Mouse (Mus musculus) layer of hippocampus, adult 18-20 months (tissue): ENCODE data around the gene Rac3. TPM values are rescaled to one million over a fixed set of nuclear protein-coding genes. Genes with fewer than 3 reads are reported as not detected.

Experiments used
- DNase-seq, 2 experiments: peaks; one replicate each; pipeline ENCODE4 v3.0.0; 2022; ENCODE audit warnings: low spot score in 2 of 2
- total RNA-seq, 2 experiments: library from RNA; stranded (reverse); gene quantifications; 2 replicates each; pipeline ENCODE4 v1.2.3; 2021

Rac3 gene
- total RNA-seq, 2 experiments from 2014 or later: 32.0 to 40.0 TPM

DNA sequence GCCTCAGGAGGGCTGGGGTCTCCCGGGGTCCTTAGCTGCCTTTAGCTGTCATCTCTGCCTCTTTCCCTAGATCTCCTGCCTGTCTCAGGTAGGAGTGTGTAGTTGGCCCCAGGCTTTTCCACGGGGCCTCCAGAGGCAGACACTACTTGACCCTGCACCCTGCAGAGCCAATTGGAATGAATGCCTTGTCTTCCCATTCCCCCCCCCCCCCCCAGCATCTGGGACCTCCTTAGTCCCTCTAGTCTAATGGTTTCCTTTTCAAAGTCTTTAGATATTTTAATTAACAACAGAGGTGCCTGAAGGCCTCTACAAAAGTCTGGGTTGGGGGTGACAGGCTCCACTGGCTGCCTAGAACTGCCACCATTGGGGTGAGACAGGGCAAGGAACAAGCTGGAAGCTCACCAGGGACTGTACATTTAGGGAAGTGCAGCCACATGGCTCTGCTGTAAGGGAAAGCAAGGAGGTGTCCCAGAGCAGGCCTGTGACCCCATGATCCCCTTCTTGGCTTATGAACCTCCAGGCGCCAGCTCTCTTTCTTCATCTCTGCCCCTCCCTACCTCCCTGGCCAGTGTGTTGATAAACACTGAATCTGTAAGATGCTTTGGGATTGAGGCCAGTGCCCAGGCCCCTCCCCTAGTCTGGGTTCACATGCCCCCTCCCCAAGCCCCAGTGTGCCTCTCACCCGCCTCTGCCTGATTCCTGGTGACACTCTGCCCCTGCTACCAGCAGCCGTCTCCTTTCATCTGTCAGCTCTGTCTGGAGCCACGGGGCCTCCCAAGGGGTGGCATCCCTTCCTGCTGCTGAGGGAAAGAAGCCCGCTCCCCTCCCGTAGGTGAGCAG is 16.6 kb upstream of the Rac3 start:
- DNase-seq: no peak

DNA sequence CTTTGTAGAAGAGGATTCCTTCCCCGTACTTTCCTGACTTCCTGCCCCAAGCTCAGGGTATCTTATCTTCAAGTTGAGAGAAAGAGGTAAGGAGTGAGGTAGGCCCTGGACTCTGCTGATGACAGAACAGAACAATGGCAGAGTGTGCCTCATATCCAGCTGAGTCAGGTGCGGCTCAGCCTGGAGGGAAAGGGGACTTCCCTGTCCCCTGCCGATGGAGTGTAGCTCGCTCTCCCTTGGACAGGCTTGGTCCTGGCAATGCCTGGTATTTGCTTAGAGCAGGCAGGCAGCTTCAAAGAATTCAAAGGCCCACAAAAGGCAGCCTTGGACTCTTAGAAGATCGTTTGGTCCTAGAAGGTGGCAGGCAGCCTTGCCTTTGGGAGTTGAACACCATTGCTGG is 15.2 kb upstream of the Rac3 start:
- DNase-seq: no peak

DNA sequence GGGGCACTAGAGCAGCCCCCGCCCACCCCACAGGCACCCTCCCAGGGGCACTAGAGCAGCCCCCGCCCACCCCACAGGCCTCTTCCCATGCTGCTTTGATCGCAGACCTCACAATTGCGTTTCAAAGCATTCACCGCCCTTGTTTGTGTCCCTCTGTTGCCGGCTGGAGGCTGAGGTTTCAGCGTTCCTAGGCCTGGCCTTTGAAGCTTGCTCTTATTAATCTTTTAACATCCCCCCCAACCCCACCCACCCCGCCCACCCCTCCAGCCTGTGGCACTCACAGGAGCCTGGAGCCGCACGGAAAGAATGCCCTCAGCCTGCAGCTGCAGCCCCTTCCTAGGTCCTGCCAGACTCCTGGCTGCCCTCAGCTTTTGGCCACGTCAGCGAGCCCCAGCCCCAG is 14.0 kb upstream of the Rac3 start:
- no peak for DNase-seq

DNA sequence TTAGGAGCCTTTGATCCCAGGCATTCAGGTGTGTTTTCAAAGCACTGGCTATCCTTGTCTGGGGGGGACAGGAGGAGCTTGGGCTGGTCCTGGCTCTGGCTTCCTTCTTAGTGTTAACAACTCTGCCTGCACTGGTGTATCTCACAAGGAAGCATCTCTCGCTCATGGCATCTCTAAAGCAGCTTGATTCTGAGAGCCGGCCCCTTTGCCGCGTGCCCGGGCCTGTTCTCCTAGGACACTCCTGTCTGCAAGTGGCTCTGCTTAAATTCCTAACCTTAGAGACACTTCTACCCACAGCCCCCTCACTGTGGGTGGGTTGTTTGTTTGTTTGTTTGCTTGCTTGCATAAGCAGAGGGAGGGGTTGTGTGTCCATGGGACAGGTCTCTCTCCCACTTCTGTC is 13.3 kb upstream of the Rac3 start:
- no peak for DNase-seq

DNA sequence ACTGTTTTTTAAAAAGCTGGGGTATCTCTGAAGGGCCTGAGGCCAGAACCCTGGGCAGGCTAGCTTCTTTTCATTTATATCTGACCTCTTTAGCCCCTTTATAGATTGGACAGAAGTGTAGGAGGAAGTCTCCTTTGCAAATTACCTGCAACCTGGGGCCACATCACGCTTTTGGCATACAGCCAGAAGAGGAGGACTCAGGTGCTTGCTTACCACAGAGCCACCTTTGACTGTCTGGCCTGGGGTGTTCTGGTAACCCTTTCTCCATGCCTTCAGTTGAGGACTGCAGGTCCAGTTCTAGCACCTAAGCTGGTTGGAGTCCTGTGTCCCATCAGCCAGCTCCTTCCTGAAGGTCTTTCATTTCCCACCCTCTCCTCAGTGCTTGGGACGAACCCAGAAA is 11.7 kb upstream of the Rac3 start:
- no peak for DNase-seq

DNA sequence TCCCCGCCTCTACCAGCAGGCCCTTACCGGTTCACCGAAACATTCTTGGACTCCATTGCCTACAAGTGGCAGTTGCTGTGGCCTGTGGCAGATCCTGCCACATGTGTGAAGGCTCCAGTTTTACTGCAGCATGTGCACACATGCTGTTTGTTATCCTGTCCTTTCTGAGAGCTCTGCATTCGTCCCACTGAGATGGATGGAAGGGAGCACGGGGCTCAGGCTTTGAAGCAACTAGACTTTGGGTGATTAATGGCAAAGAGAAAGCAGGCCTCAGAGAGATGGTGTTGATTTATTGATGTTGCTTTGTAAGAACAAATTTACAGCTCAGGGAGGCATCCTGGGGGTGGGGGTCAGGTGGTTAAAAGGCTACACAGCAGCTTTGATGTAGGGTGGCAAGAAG is 10.6 kb upstream of the Rac3 start:
- no peak for DNase-seq

DNA sequence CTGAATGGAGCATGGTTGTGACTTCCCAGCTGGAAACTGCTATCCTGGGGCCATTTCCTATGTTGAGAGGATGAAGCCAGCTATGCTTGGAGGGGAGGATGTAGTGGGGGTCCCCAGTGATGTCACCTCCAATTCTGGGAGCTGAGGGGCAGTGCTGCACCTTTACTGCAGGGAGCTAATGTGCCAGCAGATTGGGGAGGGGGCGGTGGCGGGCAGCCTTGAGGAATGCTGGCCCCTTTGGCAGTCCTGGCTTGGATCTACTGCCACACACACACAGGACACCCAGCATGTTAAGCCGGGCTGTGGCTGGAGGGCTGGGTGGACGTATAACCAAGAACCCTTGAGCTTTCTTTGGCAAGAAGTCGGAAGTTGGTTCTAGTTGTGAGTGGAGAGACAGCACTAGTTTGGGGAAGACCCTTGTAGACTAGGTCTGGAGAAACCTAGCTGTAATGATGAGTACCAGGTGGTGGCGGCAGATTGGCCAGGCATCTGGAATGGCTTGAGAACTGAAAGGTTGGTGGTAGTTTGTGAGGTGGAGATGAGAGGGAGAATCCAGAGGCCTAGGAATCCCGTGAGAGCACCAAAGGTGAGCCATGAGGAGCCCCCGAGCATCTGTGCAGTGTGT is 9.2 kb upstream of the Rac3 start:
- no peak for DNase-seq

DNA sequence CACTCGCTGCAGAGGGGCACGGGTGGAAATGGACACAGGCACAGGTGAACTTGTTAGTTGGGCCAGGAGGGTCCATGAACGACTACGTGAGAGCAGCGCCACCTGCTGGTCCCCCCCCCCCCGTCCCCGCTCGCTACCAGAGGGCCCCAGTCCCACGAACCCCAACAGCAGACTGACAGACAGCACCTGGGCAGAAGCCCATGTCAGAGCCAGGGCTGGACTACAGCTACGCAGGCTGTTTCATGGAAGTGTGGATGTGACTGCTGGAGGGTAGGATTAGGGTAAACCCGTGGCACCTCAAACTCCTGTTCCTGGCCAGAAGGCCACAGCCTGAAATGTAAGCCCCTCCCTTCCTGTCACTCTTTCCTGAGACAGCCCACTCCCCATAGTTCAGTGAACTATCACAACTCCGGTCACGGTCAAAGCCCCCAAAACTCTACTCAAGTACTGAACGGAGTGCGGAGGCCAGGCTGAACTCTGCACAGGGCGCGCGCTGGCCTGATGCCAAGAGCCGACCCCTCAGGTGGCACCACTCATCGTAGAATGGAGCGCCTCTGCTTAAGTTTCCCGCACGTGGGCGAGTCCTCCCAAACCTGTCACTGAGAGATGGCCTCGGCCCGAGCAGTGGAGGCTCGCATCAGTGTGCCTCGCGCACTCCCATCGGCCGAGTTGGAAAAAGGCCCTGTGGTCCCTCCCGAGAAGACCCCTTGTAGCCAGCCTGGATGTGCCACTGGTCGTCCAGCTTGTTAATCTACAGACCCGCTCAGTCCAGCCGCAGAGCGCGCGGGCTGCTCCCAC is 8.3 kb upstream of the Rac3 start:
- DNase-seq: peak in 1 of 2 experiments; percentile 34

DNA sequence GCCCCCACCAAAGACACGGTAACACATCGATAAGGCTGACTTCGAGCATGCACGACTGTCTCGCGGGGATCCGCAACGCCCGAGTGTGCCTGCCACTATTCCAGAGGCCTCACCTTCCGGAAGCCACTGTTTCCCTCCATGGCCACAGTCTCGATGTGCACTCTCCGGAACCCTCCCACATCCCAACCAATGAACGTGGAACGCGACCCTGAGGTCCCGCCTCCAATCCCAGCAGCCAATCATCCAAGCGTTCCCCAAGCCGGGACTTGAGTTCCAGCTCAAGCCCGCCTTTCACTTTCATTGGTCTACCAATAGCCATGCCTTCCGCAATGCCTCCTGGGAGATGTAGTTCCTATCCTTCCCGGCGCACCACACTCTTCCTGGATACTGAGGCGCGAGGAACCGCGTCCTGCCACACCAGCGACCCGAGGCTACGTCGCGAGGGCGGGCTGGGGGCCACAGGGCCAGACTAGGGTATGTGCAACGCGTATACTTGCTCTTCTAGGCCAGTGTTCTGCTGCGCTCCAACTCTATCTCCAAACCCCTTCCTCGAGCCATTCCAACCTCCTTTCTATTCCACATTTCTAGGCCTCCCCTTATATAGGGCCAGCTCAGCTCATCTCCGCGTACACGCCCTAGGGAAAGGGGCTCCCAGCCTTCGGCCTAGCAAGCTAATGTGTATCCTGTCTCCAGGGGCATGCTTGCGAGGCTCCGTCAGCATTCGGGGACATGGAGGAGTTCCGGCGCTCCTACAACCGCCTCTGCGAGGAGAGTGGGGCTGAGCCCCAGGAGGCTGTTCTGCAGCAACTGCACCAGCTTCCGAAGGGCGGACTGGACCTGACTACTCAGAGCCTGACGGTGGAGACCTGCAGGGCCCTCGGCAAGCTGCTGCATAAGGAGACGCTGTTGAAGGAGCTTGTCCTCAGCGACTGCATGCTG is 7.4 kb upstream of the Rac3 start, which contains the start of the genes Cenpx and Lrrc45:
Gene Cenpx, minus strand, starts transcription at position 159 of the 939 bp plus-strand sequence.
Gene Lrrc45, plus strand, starts transcription at position 346 of the 939 bp plus-strand sequence.
- DNase-seq: peak; percentile 98 to 99

DNA sequence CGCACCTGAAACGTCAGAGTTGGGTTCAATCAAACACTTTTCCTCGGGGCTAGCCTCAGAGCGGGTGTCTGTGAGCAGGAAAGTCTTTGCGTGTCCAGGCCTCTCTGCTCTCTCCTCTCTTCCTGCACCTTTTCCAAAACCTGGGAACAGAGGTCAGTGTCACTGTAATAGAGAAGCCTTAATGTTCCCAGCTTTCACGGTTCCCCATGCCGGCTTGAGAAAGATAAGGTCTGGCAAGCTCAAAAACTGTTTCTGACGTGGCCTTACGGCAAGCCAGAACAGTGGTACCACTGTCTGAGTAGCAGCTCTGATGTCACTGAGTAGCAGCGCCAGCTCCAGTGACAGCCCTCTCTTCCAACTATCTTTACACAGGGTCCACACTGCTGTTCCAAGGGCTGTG is 6.7 kb upstream of the Rac3 start:
- no peak for DNase-seq

DNA sequence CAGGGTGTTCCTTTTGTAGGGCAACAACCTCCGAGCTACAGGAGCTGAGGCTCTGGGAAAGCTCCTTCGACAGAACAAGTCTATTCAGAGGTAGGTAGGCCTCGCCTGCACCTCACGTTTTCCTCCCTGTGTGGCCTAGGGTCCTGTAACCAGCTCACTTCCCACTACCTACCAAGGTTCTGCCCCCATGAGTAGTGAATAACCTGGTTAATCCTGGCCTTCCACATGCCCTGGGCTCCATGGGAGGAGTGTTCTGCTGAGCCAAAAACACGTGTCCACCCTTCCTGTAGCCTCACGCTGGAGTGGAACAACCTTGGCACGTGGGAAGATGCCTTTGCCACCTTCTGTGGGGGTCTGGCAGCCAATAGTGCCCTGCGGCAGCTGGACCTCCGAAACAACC is 6.1 kb upstream of the Rac3 start:
- DNase-seq: no peak

DNA sequence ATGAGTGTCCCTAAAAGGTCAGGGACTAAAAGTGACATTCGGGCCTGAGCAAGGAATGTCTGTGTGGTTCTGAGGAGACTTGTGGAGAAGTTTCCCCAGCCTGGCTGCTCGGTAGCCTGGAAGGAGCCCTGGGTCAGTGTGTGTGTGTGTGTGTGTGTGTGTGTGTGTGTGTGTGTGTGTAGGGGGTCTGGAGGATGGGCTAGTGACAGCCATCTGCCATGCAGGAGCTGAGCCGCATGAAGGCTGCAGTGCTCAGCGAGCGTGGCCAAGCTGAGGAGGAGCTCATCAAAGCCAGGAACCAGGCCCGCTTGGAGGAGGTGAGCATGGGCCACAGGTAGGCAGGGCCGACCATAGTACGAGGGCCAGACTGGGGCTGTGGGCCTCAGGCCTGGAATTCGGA is 2.0 kb upstream of the Rac3 start:
- no peak for DNase-seq

DNA sequence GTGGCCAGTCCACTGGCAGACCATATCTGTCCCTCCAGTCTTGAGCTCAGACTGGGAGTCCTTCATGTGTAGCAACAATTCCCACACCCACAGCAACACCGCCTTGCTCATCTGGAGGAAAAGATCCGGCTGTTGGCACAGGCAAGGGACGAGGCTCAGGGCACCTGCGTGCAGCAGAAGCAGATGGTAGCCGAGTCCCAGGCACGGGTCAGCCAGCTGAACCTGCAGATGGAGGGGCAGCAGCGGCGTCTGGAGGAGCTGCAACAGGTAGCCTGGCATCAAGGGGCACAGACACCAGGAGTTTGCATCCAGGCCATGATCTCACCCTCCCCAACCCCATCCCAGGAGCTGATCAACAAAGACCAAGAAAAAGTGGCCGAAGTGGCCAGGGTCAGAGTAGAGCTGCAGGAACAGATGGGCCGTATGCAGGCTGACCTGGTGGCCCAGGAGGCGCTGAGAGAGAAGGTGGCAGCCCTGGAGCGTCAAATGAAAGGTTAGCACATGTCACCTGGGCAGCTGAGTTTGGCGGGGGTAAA is 1.4 kb upstream of the Rac3 start:
- no peak for DNase-seq

DNA sequence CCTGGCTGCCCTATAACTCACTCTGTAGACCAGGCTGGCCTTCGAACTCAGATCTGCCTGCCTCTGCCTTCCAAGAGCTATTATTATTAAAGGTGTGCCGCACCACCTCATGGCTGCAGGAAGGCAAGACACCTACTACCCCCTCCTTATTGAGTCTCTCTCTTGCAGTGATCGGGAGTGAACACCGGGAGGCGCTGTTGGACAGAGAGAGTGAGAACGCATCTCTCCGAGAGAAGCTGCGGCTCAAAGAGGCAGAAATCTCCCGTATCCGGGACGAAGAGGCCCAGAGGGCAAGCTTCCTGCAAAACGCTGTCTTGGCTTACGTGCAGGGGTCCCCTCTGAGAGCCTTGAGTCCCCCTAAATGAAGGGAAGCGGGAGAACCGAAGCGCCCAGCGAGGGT is 820 bp upstream of the Rac3 start:
- DNase-seq: peak; percentile 83 to 88

DNA sequence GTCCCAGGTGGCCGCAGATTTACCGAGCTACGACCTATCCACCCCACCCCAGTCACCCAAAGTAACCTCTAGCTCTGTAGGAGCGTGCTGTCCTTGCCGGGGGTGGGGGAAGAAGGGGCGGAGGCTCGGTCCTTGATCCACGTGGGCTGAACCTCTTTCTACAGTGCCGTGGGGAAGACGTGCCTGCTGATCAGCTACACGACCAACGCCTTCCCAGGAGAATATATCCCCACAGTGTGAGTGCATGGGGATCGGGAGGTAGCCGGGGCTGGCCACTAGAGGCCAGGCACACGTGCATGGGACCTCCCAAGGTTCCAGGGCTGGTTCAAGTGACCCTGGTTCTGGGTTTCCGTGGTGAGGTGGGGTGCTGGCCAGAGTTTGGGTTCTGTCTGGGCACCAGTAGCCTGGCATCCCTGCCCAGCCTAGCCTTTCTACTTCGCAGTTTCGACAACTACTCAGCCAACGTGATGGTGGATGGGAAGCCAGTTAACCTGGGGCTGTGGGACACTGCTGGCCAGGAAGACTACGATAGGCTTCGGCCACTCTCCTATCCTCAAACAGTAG is 879 bp downstream of the Rac3 start:
- no peak for DNase-seq

DNA sequence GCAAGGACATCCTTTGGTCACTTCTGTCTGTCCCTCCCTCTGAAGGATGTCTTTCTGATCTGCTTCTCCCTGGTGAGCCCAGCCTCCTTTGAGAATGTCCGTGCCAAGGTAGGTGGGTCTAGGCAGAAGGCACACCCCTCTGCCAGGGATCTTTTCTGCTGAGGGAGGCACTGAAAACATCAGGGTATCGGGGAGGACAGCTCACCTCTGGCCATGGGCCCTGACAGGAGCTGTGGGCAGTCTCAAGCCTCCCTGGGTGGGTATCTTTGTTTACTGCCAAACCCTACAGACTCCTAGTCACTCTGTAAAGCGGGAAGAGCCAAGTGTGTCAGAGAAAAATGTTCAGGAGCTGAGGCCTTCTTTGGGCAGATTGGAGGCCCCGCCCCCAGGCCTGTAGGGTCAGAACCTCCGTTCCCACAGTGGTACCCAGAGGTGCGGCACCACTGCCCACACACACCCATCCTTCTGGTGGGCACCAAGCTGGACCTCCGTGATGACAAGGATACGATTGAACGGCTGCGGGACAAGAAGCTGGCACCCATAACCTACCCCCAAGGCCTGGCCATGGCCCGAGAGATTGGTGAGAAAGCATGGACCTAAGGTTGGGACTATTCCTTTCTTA is 1.6 kb downstream of the Rac3 start:
- DNase-seq: no peak

DNA sequence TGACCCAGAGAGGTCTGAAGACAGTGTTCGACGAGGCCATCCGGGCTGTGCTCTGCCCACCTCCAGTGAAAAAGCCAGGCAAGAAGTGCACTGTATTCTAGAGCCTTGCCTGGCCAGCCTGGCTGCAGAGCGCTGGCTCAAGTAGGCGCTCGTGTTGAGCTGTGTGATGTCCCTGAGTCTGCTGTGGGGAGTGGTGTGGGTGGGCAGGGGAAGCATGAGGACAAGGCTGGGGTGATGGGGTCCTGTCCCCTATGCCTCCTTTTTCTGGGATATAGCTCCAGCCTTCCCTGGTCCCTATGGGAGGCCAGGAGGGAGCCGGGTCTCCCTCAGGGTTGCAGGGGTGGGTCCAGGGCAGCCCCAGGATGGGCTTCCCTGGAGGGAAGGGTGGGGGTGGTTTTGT is 2.2 kb downstream of the Rac3 start:
- DNase-seq: no peak

DNA sequence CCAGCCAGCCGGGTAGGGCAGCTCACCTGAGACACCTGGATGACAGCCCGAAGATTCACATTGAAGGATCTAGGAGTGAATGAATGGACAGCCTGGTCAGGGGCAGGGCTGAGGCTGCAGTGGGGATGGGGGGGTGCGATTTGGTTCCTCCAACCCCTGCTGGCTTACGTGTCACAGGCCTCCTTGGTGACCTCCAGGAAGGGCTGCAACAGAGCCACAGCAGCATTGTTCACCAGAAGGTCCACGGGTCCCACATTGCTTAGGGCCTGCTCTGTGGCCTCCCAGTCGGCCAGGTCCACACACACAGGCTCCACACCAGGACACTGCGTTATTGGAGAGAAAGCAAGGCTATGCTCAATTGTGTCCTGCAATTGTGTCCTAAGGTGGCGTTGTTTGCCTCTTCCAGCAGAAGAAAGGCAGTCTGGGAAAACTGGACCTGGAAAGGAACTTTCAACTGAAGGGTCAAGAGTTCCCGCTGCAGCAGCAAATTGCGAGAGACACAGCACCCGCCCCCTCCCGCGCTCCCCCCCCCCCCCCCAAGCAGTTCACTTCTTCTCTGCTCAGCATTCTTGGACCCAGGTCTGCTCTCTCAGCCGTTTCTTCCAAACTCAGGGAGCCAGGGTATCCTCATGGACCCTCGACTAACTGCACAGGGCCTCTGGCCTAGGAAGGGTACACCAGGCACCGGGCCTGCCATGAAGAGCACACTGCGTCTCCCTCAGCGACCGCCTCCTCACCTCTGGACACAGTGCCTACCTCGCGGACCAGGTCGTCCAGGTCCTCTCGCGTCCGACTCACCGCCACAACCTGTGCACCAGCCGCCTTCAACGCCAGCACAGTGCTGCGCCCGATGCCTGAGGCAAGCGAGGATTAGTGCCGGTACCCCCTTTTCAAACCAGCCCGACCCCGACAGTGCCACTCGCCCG is 5.2 kb downstream of the Rac3 start:
- no peak for DNase-seq

DNA sequence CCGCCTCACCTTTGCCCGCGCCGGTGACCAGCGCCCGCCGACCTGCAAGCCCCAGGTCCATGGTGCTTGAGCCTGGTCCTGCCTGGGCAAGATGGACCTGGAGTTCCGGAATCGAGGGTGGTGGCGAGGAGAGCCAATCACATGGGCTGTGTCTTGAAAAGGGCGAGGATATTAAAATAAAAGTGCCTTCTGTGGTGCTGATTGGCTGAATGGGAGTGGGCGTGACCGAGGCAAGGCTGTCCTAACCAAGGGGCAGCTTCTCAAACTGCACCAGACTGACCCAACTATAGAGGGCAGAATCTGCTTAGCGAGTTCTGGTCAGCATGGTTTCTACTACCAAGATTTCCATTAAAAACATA is 5.9 kb downstream of the Rac3 start, which contains the start of gene Dcxr:
Gene Dcxr, minus strand, starts transcription at position 113 of the 359 bp plus-strand sequence.
- peak in 1 of 2 experiments; percentile 85 for DNase-seq
